Mouse (Mus musculus): Measurements from ENCODE around the gene Myh15.
"Not testable (repeated sequence)": the region's sequence is repeated elsewhere in the genome, so short reads cannot be mapped to it uniquely, and the experiment has no call there.

The Myh15 gene

DNA sequence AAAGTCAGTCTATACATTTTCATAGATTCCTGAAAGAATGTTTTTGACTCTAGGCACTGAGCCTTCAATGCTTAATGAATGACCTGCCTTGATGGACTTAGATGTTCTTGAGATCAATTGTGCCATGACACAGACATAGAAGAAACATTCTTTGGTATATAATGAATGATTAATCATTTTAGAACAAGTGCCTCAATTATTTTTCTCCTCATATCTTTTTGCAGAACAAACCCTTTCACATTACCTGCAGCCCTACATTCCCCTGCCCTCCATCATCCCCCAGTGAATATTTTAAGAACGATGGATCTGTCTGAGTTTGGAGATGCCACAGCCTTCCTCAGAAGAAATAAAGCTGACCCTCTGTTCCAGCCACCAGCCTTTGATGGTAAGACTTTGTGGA, at the start of gene Myh15:
TSS of gene Myh15 (plus strand) at position 301 of the 400 bp plus-strand sequence.
- DNase-seq, result no peak

DNA sequence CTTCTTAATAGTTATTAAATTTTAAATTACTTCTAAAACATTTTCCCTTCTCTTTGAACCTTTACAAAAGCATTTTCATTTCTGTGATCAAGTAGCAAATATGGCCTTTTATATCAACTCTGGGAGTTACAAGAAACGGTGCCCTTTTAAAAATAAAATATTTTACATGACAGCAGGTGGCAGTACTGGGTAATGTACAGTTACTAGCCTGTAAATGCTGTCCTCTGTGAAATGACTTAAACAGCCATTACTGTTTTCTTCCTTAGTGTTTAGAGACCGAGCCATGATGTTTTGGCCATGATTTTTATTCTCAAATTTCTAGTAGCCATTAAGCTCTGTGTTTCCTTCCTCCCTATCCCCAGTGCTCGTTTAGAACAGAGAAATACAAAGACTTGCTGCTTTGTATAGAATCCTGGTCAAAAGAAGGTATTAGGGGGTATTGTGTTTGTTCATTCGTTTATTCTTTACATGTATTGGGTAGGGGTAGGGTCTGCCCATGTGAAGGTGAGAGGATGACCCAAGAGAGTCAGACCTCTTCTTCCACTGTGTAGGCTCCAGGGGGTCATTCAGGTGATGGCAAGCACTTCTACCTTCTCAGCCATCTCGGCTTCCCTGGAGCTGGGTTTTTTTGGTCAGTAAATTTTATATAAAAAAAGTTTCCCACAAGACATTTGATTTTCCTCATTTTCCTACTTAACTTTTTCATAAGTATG, 40.5 kb upstream of the Myh15 start:
- peak; percentile 9 for DNase-seq

DNA sequence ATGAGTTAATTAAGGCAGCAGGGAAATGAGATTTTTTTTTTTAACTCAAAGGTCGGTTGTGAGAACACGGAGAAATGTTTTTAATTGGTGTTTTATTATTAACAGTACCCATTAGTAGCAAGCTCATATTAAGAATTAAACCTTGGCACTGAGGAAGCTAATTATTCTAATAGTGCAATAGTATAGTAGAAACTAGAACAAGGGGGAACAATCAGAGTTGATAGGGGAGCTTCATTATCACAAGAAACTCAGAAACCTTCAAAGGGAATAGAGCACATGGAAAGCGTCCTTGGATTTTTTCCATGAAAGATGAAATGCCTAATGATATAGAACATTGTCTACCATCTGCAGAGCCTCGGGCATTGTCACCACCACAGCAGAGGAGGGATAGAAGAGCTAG, 21.4 kb upstream of the Myh15 start:
- DNase-seq, result no peak

DNA sequence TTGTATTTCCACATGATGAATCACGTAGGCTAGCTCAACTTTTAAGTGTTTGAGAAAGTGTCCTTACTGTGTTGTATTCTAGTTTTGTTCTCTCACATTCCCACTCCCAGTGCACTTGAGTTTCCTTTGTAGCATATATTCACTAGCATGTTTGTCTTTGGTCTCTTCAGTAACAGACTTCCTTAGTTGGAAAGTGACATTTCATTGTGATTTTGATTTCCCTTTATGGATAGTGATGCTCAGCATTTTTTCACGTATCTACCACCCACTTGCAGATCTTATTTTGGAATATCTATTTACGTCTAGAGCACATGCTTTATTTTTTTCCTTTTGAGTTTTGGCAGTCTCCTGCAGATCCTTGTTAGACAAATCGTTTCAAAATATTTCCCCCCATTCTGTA, 19.5 kb upstream of the Myh15 start:
- no peak for DNase-seq

DNA sequence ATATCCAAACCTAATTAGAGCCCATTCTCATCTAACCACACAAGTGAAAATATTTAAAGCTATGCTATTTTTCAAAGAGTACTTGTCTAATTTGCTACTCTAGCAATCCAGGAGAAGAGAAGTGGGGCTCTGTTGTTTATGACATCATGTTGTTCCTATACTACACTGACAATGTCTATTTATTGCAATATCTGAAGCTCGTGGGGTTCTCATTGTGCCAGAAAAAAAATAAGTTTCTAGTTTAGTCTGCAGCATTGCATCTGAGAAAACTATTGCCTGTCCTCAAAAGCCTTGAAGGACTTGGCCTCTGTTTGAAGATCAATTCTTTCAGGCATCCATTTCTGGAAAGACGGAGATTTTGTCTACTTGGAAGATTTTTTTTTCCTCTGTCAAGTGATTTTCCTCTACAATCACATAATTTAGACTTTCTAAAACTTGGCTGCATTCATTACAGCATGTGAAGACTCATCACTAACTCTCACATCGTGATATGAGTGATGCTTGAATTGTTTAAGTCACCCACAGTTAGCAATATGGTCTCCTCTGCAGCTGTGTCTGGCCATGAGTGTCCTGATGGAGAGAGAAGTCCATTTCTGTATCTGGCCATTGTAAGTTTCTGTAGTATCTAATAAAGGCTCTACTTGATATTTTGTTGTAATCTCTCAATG, 16.6 kb upstream of the Myh15 start:
- DNase-seq, result no peak

DNA sequence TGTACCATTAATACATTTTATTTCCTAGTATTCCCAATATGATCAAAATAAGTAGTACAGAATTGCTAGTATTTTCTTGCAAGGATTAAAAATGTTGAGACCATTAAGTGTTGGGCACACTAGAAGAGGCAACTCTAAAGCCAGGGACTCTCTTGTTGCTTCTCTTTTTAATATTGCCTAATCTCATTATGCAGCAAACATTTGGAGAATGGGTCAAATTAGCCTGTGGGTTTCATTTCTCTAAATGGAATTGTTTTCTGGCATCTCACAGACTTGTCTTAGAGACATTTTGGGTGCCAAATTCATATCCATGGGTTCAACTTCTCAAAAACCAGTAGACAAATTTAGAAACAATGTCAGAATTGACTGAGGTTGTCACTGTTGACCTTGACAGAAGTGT, 8.1 kb upstream of the Myh15 start:
- no peak for DNase-seq

DNA sequence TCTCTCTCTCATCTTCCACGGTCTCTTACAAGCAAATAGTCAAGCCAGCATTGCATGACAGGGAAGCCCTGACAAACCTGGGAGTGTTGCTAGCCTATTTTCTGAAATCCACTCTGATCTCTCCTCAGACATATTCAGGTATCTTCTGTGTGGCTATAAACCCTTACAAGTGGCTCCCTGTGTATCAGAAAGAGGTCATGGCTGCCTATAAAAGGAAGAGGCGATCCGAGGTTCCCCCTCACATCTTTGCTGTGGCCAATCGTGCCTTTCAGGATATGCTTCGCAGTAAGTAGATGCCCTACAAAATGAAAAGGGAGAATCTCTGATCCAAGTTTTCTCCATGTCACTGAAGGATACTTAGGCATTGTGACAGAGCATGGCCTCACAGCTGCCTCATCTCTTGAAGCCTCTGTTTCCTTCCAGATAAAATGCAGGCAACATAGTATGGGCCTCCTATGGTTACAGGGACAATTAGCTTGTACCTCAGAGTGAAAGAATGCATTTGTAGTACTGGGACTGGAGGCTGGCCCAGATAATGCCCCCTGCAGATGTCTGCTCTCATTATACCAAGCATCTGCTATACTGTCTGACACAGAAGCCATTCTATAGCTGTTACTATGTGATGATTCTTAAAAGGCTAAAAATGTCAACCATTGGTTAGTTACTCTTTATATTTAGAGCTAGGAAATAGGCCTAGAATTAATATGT, 12.1 kb downstream of the Myh15 start:
- DNase-seq, result no peak

DNA sequence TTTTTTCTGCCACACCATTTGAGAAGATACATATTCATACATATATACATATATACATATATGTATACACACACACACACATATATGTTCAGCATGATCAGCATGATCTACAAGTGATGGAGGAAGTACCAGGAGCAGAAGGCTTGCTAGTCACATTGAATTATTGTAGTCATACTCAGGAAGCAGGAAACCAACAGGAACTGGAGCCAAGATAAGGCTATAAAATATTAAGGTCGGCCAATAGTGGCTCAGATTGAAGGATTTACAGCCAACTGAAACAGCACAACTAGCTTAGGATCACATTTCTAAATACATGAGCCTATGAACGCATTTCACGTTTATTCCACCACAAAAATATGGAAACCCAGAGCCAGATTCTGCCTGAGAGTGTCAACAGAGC, 14.0 kb downstream of the Myh15 start:
- DNase-seq, result no peak

DNA sequence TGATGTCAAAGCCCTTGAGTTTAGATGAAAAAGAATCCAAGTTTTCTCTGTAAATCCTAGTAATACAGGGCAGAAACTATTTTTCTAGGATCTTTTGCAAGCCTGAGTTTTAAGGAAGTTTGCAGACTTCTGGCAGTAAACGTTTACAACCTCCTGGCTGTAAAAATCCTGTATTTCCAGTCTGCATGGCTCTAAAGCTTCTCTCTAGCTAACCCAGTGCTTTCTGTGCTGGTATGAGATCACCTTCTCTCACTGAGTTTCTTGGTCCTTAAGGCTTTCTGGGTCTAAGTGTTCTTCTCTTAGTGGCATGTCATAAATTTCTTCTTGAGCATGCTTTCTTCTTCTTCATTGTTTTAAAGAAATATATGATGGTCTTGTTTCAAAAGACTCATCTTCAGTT, 70.7 kb downstream of the Myh15 start:
- no peak for DNase-seq

DNA sequence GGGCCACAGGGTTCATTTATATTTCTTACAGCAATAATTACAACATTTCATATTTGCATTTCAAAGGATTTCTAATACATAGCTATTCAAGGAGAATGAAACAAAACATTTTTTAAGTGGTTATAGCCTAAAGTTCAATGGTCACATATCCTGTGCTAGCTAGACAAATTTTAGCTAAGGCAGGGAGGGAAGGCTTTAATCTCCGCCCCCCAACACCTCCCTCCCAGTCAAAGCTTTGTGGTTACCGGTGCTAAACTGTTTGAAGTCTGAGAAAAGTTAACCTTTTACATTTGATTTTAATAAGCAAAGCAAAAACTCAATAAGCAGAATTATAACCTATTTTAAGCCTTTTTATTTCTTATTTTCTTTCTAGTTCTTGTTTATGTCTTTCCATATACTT, 98.9 kb downstream of the Myh15 start:
- no peak for DNase-seq

DNA sequence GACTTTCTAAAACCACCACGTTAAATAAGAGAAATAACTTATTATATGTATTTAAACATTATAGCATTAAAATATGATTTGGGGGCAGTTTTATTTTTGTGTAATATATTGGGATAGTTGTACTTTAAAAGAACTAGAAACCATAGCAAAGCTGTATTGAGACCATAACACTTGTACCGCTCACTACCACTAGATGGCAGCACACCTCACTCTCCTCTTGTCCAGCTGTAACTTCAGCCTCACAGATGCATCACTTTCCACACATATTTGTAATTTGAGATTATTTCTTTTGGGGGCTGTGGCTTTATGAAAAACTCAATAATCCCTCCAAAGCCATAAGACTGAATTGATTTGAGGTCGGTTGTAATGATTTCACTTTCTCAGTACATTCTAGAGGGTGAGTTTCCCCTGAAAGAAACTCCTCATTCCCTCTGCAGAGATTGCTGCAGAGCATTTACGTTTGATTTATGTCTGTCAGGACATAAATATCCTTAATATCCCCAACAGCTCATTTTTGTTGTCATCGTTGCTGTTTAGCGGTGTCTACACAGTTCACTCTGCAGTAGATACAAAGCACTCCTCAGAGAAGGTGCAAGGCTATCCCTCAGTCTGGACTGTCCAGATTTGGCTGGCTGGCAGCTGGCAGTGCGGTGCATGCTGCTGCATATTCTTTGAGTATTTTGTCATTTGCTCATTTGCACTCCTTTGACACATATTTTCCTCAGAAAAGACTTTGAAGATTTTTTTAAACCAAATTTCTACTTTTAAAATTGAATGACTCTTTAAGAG, 107.3 kb downstream of the Myh15 start:
- peak; percentile 68 for DNase-seq

DNA sequence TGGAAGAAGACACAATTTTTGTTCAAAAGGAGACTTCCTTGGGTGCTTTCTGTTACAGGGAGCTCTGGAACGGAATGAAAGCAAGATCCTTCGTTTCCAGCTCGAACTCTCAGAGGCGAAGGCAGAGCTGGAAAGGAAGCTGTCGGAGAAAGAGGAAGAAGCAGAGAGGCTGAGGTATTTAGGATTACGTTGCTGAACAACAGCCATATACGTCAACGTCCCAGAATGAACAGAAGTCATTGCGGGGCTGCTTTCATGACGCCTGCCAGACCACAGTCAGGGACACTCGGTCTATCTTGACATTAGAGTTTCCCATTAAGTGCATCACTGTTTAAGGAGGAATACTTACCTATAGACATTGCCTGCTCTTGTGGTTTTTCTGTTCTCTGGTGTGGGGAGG, 108.4 kb downstream of the Myh15 start:
- DNase-seq, result no peak

DNA sequence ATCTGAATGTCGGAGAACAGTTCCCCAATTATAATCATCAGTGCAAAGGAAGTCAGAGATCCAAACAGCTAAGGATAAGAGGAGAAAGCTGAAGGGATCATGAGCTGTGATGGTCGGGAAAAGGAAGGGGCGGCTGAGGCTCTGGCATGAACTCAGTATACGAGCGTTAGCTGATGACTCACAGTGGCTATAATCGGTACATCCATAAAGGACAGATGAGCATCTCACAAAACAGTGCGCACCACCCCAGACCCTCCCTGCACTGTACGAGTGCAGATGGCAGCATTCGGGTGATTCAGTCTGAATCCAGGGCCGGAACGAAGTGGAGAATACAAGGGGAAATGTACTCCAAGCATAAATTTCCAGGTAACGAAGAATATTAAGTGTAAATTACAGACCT, 110.0 kb downstream of the Myh15 start:
- DNase-seq, result no peak

DNA sequence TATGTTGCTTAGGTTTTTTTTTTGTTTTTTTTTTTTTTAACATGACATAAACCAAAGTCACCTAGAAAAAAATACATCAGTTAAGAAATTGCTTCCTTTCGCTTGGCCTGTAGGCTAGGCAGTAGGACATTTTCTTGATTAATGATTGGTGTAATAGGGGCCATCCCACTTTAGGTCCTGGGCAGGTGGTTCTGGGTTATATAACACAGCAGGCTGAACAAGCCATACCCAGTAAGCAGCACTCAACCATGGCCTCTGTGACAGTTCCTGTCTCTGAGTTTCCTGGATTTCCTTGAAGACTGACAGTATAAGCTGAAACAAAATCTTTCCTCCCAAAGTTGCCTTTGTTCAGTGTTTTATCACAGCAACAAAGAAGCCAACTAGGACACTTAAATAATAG, 117.8 kb downstream of the Myh15 start:
- DNase-seq, result no peak

DNA sequence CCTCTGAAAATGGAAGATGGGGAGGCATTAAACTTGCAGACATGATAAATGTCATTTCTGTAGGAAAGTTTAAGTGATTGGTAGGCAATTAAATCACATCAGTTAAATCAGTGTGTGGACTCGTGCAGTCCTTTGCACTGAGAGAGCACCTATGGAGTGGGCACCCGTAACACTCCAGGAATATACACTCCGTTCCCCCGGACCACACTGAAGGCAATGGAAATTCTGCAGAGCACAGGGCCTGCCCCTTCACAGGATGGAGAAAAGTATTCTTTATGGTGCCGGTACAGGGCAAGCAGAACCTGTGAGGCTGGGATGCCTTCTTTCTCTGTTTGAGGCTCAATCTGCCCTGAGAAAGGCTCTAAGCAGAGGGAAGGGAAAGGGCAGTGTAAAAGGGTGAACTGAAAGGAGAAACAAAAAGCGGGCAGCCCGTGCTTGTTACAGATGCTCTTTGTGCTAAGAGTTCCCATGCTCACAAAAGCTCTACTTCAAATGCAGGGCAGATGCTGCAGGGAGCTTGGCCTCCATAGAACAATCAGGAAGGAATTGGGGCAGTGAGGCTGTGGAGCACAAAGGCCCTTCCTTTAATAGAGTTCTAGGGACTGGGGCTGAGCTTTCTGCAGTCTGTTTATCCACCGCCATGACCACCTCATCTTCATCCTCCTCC, 118.6 kb downstream of the Myh15 start:
- no peak for DNase-seq

DNA sequence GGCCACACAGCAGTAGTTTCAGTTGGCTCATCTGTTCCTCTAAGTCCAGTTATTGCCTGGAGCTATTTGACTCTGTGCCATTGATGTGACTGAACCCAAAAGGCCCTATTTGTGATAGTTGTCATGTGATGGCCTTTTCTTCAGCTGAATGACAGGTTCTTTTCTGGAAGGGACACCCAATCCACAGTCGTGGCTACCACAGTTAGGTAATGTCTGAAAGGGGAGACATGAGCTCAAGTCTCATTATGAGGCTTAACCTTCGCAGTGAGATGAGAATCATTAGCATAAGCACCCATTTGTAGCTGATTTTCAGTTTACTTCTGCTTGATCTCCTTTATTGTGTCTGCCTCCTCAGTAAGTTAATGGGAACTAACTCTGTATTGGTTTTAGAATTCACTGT, 136.2 kb downstream of the Myh15 start:
- no peak for DNase-seq

DNA sequence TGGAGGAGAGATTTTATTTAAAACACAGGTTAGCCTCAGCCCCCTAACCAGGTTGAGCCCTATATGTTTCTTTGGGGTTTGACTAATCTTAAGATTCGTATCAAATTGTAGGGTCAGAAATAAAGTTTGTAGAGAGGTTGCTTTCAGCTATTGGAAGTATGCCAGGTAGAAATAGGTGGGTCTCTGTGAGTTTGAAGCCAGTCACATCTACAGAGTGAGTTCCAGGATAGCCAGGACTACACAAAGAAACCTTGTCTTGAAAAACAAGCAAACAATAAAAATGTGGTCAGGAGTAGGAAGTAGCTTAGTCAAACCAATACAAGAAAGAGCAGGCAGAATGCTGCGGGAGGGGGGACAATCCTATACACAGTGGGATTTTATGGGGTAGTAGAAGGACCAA, 136.7 kb downstream of the Myh15 start:
- no peak for DNase-seq

DNA sequence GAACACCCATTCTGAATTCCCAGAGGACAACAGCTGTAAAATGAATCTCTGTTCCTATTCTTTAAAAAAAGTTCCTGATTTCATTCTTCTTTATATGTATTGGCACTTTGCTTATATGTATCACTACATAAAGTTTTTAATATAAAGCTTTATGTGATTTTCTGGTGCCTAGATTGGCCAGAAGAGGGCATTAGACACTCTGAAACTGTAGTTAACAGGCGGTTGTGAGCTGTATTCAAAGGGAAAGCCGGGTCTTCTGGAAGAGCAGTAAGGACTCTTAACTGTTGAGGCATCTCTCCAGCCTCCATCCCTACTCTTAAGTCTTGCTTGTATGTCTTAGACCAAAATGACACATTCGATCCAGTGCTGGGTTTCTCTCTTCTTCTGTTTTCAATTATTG, 139.0 kb downstream of the Myh15 start:
- no peak for DNase-seq

DNA sequence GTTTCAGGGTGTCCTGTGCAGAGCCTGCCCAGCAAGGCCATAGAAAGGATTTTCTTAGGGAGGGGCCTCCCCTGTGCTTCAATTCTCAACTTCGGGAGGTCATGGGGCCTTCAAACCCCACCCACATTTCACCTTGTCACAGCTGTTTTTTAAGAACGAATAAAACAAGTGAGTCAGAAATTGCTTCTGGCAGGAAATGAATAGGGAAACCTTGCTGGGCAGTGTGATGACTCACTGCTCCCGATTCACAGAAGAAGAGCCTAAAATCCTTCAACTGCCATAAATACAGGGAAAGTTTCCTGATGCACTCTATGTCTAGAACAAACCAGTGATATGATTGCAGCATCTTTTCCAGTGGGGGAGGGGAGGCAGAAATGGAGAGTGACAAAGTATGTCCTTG, 140.7 kb downstream of the Myh15 start:
- no peak for DNase-seq

DNA sequence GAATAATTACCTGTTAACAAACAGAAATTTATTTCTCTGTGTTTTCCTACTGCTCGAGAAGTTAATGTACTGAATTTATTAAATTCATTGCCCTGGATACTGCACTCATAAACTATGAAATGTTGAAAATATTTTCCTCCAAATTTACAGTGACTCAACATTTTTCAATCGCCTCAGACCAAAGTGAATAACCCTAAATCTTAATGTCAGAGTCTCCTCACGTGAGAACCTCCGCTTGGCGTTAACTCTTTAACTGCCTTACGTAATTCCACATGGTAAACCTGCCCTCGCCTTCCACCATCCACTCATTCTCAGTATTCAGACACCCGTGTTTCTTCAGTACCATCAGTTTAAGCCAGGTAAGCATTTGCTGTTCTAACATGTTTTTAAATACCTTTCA, 166.4 kb downstream of the Myh15 start:
- no peak for DNase-seq

DNA sequence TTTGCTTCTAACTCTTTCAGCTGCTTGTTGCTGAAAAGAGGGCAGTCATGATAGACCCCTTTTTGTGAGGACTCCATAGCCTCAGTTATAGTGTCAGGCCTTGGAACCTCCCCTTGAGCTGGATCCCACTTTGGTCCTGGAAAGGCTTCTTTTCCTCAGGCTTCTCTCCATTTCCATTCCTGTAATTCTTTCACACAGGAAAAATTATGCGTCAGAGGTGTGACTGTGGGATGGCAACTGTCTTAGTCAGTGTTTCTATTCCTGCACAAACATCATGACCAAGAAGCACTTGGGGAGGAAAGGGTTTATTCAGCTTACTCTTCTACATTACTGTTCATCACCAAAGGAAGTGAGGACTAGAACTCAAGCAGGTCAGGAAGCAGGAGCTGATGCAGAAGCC, 186.2 kb downstream of the Myh15 start:
- not testable (repeated sequence) for DNase-seq

Data from lung, postnatal 36 days (tissue).